Mouse (Mus musculus) Muller cell, postnatal 12 days (primary cell): ENCODE results near the gene Ank.

ENCODE experiments used
- DNase-seq: peaks from one replicate; pipeline ENCODE4 v3.0.0-alpha.2; 2015; ENCODE audit errors: inconsistent ontology term

Gene Ank

DNA sequence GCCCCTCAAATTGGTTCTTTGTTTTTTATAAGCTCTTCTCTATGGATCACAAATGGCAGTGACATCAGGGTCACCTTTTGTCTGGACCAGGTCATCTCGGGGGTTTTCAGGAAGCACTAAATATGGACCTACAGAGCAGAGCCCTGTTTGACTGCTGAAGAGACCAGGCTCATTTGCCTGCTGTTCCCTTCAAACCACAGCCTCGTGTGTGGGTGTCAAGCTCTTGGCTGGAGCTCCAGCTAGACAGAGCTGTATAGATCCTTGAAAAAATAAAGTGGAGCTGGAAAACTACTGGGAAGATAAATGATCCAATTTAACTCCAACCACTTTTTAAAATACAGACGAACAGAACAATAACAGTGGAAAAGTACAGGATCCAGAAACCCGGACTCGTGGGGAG, 70.3 kb downstream of the Ank start:
- peak; percentile 20 for DNase-seq

DNA sequence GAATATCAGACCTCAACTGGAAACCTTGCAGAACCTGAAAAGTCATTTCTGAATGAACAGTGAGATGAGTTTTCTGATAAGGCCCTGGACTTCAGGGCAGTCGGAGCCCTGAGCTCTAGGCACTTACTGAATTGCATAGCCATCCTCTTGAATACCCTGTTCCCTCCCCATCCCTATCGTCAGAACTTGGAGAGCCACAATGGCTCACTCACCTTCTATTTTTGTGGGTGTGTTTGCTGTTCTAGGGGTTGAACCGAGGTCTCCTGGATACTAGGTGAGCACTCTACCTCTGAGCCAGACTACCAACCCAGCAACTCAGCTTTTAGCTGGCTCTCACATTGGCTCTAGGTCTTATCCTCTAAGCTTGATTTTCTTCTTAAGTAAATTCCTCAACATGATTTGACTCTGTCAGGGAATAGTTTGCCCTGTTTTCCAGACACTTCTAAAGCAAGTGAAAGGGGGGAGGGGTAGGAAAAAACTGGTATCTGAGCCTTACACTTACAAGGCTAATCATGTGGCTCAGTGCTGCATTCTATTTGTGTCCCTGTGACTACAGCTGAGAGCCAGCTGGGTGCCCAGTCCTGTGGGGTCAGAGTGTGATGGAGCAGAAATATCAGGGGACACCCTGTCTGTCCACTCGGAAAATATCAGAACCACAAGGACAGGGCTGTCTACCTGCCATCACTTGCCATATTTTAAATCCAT, 71.2 kb downstream of the Ank start:
- DNase-seq: no peak

DNA sequence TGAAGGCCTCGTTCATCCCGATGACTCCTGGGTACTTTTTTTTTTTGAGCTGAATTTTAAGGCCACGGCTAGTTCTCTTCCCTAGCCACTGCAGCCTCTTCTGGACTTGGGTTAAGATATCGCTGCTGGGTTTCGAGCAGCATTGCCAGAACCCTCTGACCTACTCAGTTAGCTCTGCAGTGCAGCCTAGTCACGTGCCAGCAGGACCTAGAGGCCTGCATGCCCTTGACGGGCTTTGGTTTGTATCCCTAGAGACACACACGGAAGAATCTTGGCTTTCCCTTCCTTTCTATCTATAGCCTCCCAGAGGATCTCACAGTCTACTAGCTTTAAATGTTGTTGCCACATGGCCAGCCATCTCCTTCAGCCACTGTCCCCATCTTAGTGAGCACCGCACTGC, 73.3 kb downstream of the Ank start:
- no peak for DNase-seq

- no peak for DNase-seq
Observed at GRCm38 (mm10) chr15:27545203-27545602, 78.7 kb downstream of the Ank start.

- DNase-seq: no peak
Observed at GRCm38 (mm10) chr15:27548110-27548509, 81.6 kb downstream of the Ank start.

DNA sequence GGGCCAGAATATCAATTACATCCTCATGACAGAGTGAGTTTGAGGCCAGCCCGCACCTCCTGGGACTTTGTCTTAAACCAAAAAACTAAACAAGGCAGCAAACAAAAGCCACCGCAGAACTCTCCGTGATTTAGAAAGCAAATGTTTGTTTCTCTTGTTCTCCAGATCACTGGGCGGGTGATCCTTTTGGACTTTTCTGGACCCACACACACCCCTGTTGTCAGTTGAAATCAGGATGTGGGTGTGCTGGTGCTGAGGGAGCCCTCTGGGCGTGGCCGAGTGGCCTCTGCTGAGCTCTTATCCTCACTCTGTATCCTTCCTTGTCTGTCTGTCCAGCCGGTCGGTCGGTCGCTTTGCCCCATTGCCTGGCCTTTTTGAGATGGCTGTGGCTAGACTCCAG, 82.6 kb downstream of the Ank start:
- DNase-seq: no peak

DNA sequence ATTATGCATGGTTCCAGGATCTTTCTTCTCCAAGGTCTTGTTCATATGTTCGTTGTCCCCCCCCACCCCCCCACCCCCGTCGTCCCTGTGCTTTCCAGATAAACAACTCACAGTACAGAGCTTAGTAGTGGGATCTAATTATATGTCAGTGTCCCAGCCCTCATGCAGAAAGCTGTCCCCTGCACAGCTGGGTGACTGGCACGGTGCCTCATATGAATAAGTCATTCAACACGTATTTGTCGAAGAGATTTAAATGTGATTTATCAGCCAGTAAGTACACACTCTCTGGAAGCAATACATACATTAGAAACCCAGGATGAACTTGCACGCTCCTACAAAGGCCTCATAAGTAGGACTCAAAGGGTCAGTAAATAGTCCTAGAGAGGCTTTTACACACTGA, 83.4 kb downstream of the Ank start:
- no peak for DNase-seq

GRCm38 (mm10) chr15:27550358-27550992, 84.0 kb downstream of the Ank start:
- DNase-seq: no peak

DNA sequence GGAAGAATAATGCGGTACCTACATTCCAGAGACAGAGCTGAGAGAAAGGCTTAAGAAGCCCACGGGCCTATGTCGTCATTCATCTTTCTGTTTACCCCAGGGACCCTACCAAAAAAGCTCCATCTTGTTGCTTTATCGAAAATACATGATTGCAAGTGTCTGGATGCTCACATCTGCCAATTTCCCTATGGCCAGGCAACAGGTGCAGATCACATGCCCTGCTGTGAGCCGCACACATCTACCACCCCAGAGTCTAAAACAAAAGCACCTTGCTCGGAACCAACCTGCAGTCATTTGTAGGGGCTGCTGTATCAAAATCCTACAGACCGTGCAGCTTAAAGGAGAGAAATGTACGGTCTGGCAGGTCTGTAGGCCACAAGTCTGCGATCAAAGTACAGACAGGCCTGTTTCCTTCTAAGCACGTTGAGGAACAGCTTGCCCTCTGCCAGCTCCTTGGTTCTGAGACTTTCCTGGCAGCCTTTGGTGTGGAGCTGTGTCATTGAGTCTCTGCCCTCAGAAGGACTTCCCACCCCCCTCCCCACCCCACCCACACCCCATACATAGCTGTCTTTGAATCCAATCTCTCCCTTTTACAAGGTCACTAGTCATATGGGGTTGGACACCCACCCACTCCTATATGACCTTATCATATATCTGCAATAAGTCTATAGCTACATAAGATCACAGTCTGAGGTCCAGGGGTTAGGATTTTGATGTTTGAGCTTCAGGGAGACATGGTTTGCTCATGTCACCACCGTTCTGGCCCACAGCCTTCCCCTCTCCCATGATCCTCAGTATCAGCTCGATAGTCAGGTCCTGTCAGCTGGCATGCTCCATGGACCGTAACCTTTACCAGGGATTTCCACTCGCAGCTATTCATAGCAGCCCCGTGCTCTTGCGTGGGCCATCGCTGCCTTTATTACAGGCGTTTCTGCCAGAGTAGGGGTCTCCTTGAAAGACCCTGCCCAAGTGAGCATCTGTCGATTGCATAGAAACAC, 84.9 kb downstream of the Ank start:
- DNase-seq: no peak

DNA sequence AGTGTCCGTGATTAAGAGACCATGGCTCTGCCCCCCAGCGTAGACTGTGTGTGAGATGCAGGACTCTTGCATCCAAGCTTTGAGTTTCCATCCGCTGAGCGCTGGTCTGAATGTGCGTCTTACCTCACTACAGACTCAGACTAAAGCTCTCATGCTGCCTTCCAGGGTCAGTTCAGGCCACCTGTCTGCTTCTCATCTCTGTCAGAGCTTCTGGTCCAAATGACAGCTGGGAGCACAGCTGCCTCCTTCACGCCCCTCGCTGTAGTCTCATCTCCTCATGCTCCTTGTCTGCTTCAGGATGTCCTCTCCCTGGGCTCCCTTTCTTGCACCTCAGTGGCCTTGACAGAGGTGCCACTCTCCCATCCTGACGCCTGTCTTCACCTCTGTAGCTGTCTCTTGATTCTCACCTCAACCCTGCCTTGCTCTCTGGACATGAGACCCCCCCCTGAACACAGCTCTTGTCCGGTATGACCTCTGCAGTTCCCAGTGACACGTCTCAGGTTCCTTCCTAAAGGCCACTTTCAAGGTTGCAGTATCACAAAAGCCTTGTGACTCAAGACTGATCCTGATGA, 85.7 kb downstream of the Ank start:
- DNase-seq: no peak

- no peak for DNase-seq
Observed at GRCm38 (mm10) chr15:27553554-27553953, 87.1 kb downstream of the Ank start.

- no peak for DNase-seq
Observed at GRCm38 (mm10) chr15:27558456-27559147, 92.1 kb downstream of the Ank start.

DNA sequence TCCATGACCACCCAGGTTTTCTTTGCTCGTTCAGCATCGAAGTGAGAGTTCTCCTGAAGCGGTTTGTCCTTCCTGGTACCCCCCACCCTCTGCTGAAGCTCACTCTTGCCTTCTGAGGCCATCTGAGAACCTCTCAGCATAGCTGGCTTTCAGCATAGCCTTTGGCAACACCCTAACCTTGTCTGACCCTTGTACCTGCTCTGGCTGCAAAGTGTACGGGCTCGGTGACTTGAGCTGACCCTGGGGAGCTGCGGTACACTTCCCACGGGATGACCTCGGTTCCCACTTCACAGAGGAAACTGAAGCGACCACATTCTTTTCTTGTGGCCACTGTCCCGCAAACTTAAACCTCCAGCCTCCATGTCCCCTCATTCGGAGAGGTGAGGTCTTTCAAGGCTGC, 93.8 kb downstream of the Ank start:
- DNase-seq: no peak

DNA sequence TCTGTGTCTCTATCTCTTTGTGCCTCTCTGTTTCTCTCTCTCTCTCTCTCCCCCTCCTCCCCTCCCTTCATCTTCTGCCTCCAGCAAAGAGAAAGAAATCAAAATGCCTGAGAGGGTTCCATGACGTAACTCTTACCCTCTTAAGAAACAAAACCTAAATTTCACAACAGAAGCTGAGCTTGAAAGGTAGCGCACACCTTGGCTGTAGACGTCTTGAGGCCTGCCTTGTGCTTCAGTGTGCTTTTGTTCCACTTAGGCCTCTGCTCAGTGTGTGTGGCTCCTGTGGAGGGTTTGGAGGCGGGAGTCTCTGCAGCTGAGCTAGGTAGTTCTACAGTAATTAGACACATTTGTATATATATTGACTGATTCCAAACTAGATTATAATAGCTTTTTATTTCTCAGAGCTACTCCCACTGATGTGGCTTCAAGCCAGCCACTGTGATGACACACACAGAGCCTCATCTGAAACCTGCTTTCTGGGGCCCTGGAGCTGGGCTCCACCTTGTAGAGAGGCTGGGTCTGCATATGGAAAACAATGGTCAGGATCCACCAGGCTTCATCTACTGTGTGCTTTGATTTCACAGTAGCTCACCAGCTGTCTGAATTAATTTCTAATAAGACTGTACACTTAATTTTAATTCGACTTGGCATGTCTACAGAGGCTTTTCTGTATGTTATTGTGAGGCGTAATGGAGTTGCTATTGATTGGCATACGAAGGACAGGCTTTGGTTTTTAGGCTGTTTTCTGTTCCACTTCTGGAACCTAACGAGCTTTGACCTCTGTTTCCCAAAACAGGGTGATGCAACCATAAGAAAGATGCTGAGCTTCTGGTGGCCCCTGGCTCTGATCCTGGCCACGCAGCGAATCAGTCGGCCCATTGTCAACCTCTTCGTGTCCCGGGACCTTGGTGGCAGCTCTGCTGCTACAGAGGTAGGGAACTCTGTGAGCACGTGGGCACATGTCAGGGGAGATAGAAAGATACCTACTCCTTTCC, 97.9 kb downstream of the Ank start:
- DNase-seq: peak; percentile 42

GRCm38 (mm10) chr15:27565626-27566185, 99.2 kb downstream of the Ank start:
- no peak for DNase-seq

DNA sequence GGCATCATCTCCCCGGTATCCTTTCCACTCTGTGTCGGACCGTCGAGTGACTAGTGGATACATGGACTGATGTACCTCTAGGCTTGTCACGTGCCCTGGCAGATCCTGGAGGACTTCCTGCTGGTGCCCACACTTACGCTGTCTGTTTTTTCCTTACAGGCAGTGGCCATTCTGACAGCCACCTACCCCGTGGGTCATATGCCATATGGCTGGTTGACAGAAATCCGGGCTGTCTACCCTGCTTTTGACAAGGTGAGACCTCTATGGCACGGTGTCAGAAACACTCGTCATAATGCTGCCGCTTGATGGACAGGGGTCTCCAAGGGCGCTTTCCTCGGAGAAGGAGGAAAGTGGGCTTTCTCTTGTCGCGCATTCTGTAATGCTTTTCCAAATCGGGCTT, 100.9 kb downstream of the Ank start:
- no peak for DNase-seq

DNA sequence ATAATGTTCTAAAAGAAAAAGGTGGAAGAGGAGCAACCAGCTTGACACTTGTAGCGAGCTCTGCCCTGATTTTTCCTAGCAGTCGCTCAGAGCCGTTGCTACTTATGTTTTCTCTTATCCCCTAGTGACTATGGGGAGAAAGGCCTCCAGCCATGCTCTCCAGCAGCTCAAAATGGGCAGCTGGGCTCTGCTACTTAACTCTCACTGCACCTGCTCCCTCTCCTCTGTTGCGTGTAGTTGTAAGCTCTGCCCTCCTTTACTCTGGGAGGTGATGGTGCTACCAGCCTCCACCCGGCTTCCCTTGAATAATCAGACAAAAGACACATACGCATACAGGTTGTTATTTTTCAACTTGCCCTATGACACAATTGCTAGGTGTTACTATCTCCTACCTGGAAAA, 101.9 kb downstream of the Ank start:
- no peak for DNase-seq

- DNase-seq: no peak
Observed at GRCm38 (mm10) chr15:27569924-27570323, 103.4 kb downstream of the Ank start.

GRCm38 (mm10) chr15:27570385-27570784, 103.9 kb downstream of the Ank start:
- no peak for DNase-seq

DNA sequence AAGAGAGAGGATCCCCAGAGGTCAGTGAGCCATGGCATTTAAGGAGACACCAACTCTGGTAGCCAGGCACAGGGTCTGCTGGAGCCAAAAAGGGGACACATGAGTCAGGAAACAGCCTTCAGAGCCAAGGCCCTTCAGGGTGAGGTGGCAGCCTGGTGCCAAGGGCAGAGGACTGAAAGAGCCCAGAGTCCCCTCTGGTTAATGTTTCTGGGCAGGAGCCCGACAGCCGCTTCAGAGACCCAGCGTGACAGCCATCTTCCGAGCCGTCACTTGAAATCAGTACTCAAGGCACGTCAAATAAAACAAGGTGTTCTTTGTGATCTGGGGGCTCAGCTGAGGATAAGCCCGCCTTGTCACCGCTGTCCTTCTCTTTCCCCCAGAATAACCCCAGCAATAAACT, 104.7 kb downstream of the Ank start:
- DNase-seq: no peak
